In genomic region chr16:78265151-78265590, GRCm38 (mm10) we compare ENCODE assay signal across 8 mouse cellular contexts. TPM values are rescaled to one million over a fixed set of nuclear protein-coding genes. Genes with fewer than 3 reads are reported as not detected.
A peak's percentile ranks its signal among the peaks of the same experiment; 100 is the strongest.
DNase-seq lines count a peak whose midpoint lies in the region; ATAC-seq and TF ChIP-seq lines count a peak whose summit lies in the region.

No protein-coding gene starts in this region.

- TF ChIP-seq CTCF in kidney, postnatal 0 days (IDR thresholded peaks at IDR 0.05; ENCODE audit: low read depth) = no peak

- H3K9ac ChIP-seq in embryonic facial prominence, embryonic 14.5 days (ENCODE audit: low read depth, low read length) = peak overlapping the region; percentile 48; the same call in 1 of the 2 replicates
- no peak overlapping the region; the same call in 1 of the 2 replicates for H3K9ac ChIP-seq in heart, embryonic 15.5 days
- peak overlapping the region; percentile 51; the same call in 1 of the 2 replicates for H3K9ac ChIP-seq in kidney, postnatal 0 days (ENCODE audit: low read depth, low read length)
- 0 out of 2 replicates have a peak overlapping the region, but pooled peaks have one; percentile 11 for H3K9ac ChIP-seq in liver, embryonic 13.5 days

- H3K4me1 ChIP-seq in embryonic facial prominence, embryonic 14.5 days (ENCODE audit: control insufficient read depth, insufficient read depth, low read length) = peaks cover 9% of the 10 kb centered on the region; the same call in 1 of the 2 replicates
- H3K4me1 ChIP-seq in heart, embryonic 15.5 days (replicated peaks) = peaks cover 14% of the 10 kb centered on the region
- no peaks in the 10 kb centered on the region; the same call in 1 of the 2 replicates for H3K4me1 ChIP-seq in kidney, postnatal 0 days (replicated peaks; ENCODE audit: insufficient read depth, low read length)
- H3K4me1 ChIP-seq in liver, embryonic 13.5 days (replicated peaks) = peaks cover 21% of the 10 kb centered on the region

- ATAC-seq in embryonic facial prominence, embryonic 14.5 days (ENCODE audit: low read depth) = peak; percentile 85
- ATAC-seq in heart, embryonic 15.5 days (replicated peaks; ENCODE audit: insufficient number of reproducible peaks, insufficient read depth, low FRiP score, low read depth) = peak; percentile 63
- ATAC-seq in kidney, postnatal 0 days (replicated peaks; ENCODE audit: low FRiP score, low read depth) = peak; percentile 74
- no peak for ATAC-seq in liver, embryonic 13.5 days (ENCODE audit: low read depth)
- ATAC-seq in monocyte, adult 5-6 weeks (replicated peaks; ENCODE audit: insufficient number of reproducible peaks, low FRiP score, low TSS enrichment, poor library complexity, severe bottlenecking) = peak; percentile 54; the same call in 1 of the 2 replicates

- H3K4me2 ChIP-seq in embryonic facial prominence, embryonic 14.5 days (ENCODE audit: low read depth, low read length) = peak overlapping the region; percentile 59
- peak overlapping the region; percentile 62 for H3K4me2 ChIP-seq in heart, embryonic 15.5 days
- H3K4me2 ChIP-seq in kidney, postnatal 0 days (ENCODE audit: low read length) = peak overlapping the region; percentile 68
- peak overlapping the region; percentile 55 for H3K4me2 ChIP-seq in liver, embryonic 13.5 days

- H3K36me3 ChIP-seq in embryonic facial prominence, embryonic 14.5 days (ENCODE audit: control insufficient read depth, insufficient read depth, low read length) = no peaks in the 10 kb centered on the region
- no peaks in the 10 kb centered on the region for H3K36me3 ChIP-seq in heart, embryonic 15.5 days
- H3K36me3 ChIP-seq in kidney, postnatal 0 days (ENCODE audit: insufficient read depth, low read length) = no peaks in the 10 kb centered on the region
- H3K36me3 ChIP-seq in liver, embryonic 13.5 days = no peaks in the 10 kb centered on the region

- H3K27me3 ChIP-seq in embryonic facial prominence, embryonic 14.5 days (replicated peaks; ENCODE audit: control insufficient read depth, insufficient read depth, low read length) = no peaks in the 10 kb centered on the region; the same call in 1 of the 2 replicates
- H3K27me3 ChIP-seq in heart, embryonic 15.5 days = no peaks in the 10 kb centered on the region
- H3K27me3 ChIP-seq in kidney, postnatal 0 days (ENCODE audit: insufficient read depth, low read length) = no peaks in the 10 kb centered on the region
- H3K27me3 ChIP-seq in liver, embryonic 13.5 days = no peaks in the 10 kb centered on the region

- no peaks in the 10 kb centered on the region for H3K9me3 ChIP-seq in embryonic facial prominence, embryonic 14.5 days (ENCODE audit: control insufficient read depth, low read length)
- no peaks in the 10 kb centered on the region for H3K9me3 ChIP-seq in heart, embryonic 15.5 days (replicated peaks)
- H3K9me3 ChIP-seq in kidney, postnatal 0 days (replicated peaks; ENCODE audit: low read length) = no peaks in the 10 kb centered on the region
- H3K9me3 ChIP-seq in liver, embryonic 13.5 days (replicated peaks) = no peaks in the 10 kb centered on the region

- peak; percentile 46 for DNase-seq in CD4-positive helper T cell, adult 2 months (ENCODE audit: low read depth, low spot score)
- peak; percentile 77 for DNase-seq in adrenal gland, adult 2 months
- peak; percentile 83 for DNase-seq in embryonic facial prominence, embryonic 14.5 days (ENCODE audit: low spot score)
- peak; percentile 78 for DNase-seq in kidney, postnatal 0 days (ENCODE audit: low spot score)
- DNase-seq in liver, embryonic 13.5 days = no peak
- DNase-seq in thymus, postnatal 14 days = peak; percentile 37

- H3K27ac ChIP-seq in embryonic facial prominence, embryonic 14.5 days (replicated peaks; ENCODE audit: low read depth, low read length) = no peak overlapping the region
- H3K27ac ChIP-seq in heart, embryonic 15.5 days = peak overlapping the region; percentile 76
- H3K27ac ChIP-seq in kidney, postnatal 0 days = peak overlapping the region; percentile 73
- H3K27ac ChIP-seq in liver, embryonic 13.5 days = peak overlapping the region; percentile 44

- WGBS in embryonic facial prominence, embryonic 14.5 days = under 1% methylated on average over 7 of the region's 7 CpGs
- under 1% methylated on average over 7 of the region's 7 CpGs for WGBS in heart, embryonic 15.5 days
- under 1% methylated on average over 7 of the region's 7 CpGs for WGBS in kidney, postnatal 0 days
- WGBS in liver, embryonic 13.5 days (ENCODE audit: insufficient replicate concordance) = 1% methylated on average over 7 of the region's 7 CpGs

- H3K4me3 ChIP-seq in embryonic facial prominence, embryonic 14.5 days (ENCODE audit: low read depth, low read length) = peak overlapping the region; percentile 39
- peak overlapping the region; percentile 46 for H3K4me3 ChIP-seq in heart, embryonic 15.5 days
- H3K4me3 ChIP-seq in kidney, postnatal 0 days (replicated peaks; ENCODE audit: low read depth, low read length) = peak overlapping the region; percentile 39
- H3K4me3 ChIP-seq in liver, embryonic 13.5 days (replicated peaks) = peak overlapping the region; percentile 40

RNA-seq across cellular contexts. Expression of gene Cxadr, which starts 36.1 kb away (rescaled TPM):
- 10 to 100 TPM; 13.1 to 23.8 TPM for total RNA-seq in adrenal gland, adult 2 months (2021)
- 11.0 and 26.1 TPM in 2 replicates for polyA plus RNA-seq in adrenal gland, adult 2 months (2012; rRNA removed)
- polyA plus RNA-seq in embryonic facial prominence, embryonic 14.5 days (2014; fragmentation: Nextera tagmentation; extraction: Ambion mirVana) = 14.4 and 15.5 TPM in 2 replicates
- 26.9 and 29.9 TPM in 2 replicates for polyA plus RNA-seq in heart, embryonic 15.5 days (2015; fragmentation: Nextera tagmentation; extraction: Ambion mirVana)
- polyA plus RNA-seq in kidney, postnatal 0 days (2015; fragmentation: Nextera tagmentation; extraction: Ambion mirVana) = 33.2 and 34.9 TPM in 2 replicates
- 12.0 and 17.7 TPM in 2 replicates for polyA plus RNA-seq in liver, embryonic 13.5 days (2015; fragmentation: Nextera tagmentation; extraction: Ambion mirVana)
- under 0.01 to 0.85 TPM (median 0.19 TPM) in 3 replicates for total RNA-seq in monocyte, adult 5-6 weeks (2017)
